Mouse (Mus musculus) stomach, embryonic 14.5 days (tissue): ENCODE measurements around the gene Hipk3. TPM values are rescaled to one million over a fixed set of nuclear protein-coding genes. Genes with fewer than 3 reads are reported as not detected.

Source experiments
- ATAC-seq: fragments of 200-750 bp; cut with Nextera tagmentation; 2 replicates; pipeline ENCODE4 v1.8.0; 2017; ENCODE audit warnings: low read depth, moderate TSS enrichment; ENCODE audit not compliant: insufficient number of reproducible peaks, insufficient read depth, low FRiP score
- H3K27ac ChIP-seq: fragments of 300-500 bp; sonication (generic); 2 replicates; pipeline ENCODE4 v1.5.1; 2014; ENCODE audit warnings: mild to moderate bottlenecking, low read length, moderate library complexity, mixed read lengths
- H3K27me3 ChIP-seq: fragments of 300-500 bp; sonication (generic); 2 replicates; pipeline ENCODE4 v1.6.1; 2014; ENCODE audit warnings: low read length, control low read depth, mixed read lengths; ENCODE audit not compliant: control insufficient read depth, insufficient read depth
- H3K36me3 ChIP-seq: fragments of 300-500 bp; sonication (generic); 2 replicates; pipeline ENCODE4 v1.6.1; 2014; ENCODE audit warnings: mild to moderate bottlenecking, control low read depth, low read length, moderate library complexity, mixed read lengths; ENCODE audit not compliant: control insufficient read depth, insufficient read depth
- H3K4me1 ChIP-seq: fragments of 300-500 bp; sonication (generic); 2 replicates; pipeline ENCODE4 v1.6.1; 2014; ENCODE audit warnings: low read length, control low read depth, mixed read lengths; ENCODE audit not compliant: control insufficient read depth, insufficient read depth
- H3K4me2 ChIP-seq: fragments of 300-500 bp; sonication (generic); replicated peaks from 2 replicates; pipeline ENCODE4 v1.6.1; 2014; ENCODE audit warnings: low read depth, low read length, control low read depth
- H3K4me3 ChIP-seq: fragments of 300-500 bp; sonication (generic); 2 replicates; pipeline ENCODE4 v1.5.1; 2014; ENCODE audit warnings: low read depth, low read length, control low read depth
- H3K9ac ChIP-seq: fragments of 300-500 bp; sonication (generic); replicated peaks from 2 replicates; pipeline ENCODE4 v1.6.1; 2014; ENCODE audit warnings: low read depth, mild to moderate bottlenecking, control low read depth, low read length, moderate library complexity, mixed read lengths
- H3K9me3 ChIP-seq: fragments of 300-500 bp; sonication (generic); 2 replicates; pipeline ENCODE4 v1.6.1; 2016; ENCODE audit warnings: low read depth, low read length, control low read depth; ENCODE audit not compliant: control insufficient read depth
- WGBS: fragments of 180-500 bp; shearing (Covaris S2); extraction: QIAGEN DNeasy Blood & Tissue Kit; methylation state at CpG from one replicate; pipeline ENCODE4 v1.1.7; 2014; 5-methylcytosine and 5-hydroxymethylcytosine counted together
- polyA plus RNA-seq: library from polyadenylated mRNA; unstranded; fragments of >200 nt; fragmentation: Nextera tagmentation; extraction: Ambion mirVana; gene quantifications from 2 replicates; pipeline ENCODE4 v1.2.1, GENCODE M21; 2014

The Hipk3 gene
- polyA plus RNA-seq, 1 experiment from 2014 or later = 23.9 TPM

DNA sequence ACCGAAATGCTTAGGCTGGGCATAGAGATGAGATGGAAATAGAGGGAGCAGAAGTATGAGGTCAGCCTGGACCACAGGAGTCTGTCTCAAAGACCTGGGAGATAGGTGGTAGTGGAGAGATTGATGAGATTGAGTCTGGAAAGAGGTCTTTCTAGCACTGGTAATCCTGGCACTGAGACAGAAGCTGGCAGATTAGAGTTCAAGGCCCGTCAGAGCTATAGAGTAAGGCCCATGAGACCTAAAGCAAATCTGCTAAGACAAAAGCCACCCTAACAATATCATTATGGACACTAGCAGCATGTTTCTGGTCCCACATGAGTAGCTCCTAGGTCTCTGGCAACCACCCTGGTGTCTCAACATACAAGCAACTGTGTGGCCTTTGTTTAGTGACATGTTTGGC is 4.4 kb downstream of the Hipk3 start:
- Histone ChIP-seq H3K27me3 (no peaks in the 10 kb centered on the region), H3K27ac (no peak overlapping the region), H3K4me1 (peaks cover 11% of the 10 kb centered on the region), H3K9me3 (no peaks in the 10 kb centered on the region), H3K4me2 (no peak overlapping the region), H3K36me3 (no peaks in the 10 kb centered on the region), H3K4me3 (no peak overlapping the region), H3K9ac (no peak overlapping the region)
- ATAC-seq = no peak
- WGBS = 93% methylated on average over 2 of the region's 2 CpGs

- Histone ChIP-seq H3K4me1 (0 out of 2 replicates have a peak, but pooled peaks cover 5% of the 10 kb centered on the region), H3K27me3 (no peaks in the 10 kb centered on the region), H3K4me3 (no peak overlapping the region), H3K27ac (no peak overlapping the region), H3K9me3 (no peaks in the 10 kb centered on the region), H3K36me3 (no peaks in the 10 kb centered on the region), H3K9ac (no peak overlapping the region), H3K4me2 (no peak overlapping the region)
- no peak; the same call in 1 of the 2 replicates for ATAC-seq
- 34% methylated on average over 5 of the region's 5 CpGs for WGBS
Measured at GRCm38 (mm10) chr2:104484438-104484837, 9.8 kb downstream of the Hipk3 start.

- no peaks in the 10 kb centered on the region for H3K27me3 ChIP-seq
- ATAC-seq = no peak
- H3K27ac ChIP-seq = no peak overlapping the region
- no peak overlapping the region for H3K4me3 ChIP-seq
- no peak overlapping the region for H3K4me2 ChIP-seq
- no peak overlapping the region for H3K9ac ChIP-seq
- H3K36me3 ChIP-seq = no peaks in the 10 kb centered on the region
- H3K4me1 ChIP-seq = 0 out of 2 replicates have a peak, but pooled peaks cover 5% of the 10 kb centered on the region
- H3K9me3 ChIP-seq = no peaks in the 10 kb centered on the region
Measured at GRCm38 (mm10) chr2:104482156-104482555, 12.1 kb downstream of the Hipk3 start.

DNA sequence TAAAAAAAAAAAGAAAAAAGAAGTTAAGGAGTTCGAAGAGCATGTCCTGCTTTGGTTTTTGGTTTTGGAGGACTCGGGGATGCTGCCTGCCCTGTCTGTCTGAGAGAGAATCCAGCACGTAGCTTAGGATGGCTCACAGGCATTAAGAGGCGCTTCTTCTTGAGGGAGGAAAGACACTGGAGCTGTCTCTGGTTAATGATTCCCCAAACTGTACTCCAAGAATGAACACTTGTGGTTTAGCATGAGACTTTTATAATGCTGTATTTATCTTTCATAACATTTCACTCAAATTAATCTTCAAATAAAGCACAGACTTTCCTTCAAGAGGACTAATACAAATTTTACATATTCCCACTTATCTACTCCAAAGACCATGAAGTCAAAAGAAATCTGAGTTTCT is 15.2 kb downstream of the Hipk3 start:
- H3K4me2 ChIP-seq = no peak overlapping the region
- no peak overlapping the region for H3K9ac ChIP-seq
- no peaks in the 10 kb centered on the region for H3K27me3 ChIP-seq
- ATAC-seq = no peak
- no peaks in the 10 kb centered on the region for H3K9me3 ChIP-seq
- H3K36me3 ChIP-seq = no peaks in the 10 kb centered on the region
- H3K4me1 ChIP-seq = 0 out of 2 replicates have a peak, but pooled peaks cover 4% of the 10 kb centered on the region
- H3K4me3 ChIP-seq = no peak overlapping the region
- 79% methylated on average over 4 of the region's 4 CpGs for WGBS
- H3K27ac ChIP-seq = no peak overlapping the region

DNA sequence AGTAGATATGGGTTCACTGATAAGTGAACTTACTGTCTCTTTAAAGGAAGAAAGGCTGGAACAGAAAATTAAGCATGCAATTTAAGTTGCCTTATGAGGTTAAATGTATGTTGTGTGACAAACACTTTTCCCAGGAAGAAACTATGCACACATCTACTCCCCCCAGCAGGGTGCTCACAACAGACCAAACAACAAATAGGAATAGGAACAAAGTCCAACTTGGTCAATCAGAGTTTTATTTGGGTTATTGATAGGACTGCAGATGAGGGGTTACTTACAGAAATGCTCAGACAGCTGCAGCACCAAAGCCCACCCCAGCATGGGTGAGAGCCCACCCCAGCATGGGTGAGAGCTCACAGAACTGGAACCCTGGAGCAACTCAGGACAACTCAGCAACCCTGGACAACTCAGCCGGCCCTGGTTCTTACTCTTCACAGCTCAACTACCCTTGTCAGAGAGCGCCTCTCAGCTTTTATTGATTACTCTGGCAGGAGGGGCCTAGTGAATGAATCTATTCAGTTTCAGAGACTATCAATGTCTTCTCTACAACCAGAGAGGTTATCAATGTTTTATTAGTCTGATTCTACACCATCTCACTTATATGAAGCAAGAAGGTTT is 16.7 kb downstream of the Hipk3 start:
- WGBS = 59% methylated on average over 2 of the region's 2 CpGs
- no peak for ATAC-seq
- H3K9me3 ChIP-seq = no peaks in the 10 kb centered on the region

GRCm38 (mm10) chr2:104472056-104472455 is 22.2 kb downstream of the Hipk3 start:
- H3K36me3 ChIP-seq = peaks cover 4% of the 10 kb centered on the region; the same call in 1 of the 2 replicates

More for the DNA sequence above, 16.7 kb downstream of the Hipk3 start:
- H3K4me3 ChIP-seq = no peak overlapping the region
- no peak overlapping the region for H3K27ac ChIP-seq
- no peak overlapping the region for H3K9ac ChIP-seq
- 0 out of 2 replicates have a peak, but pooled peaks cover 8% of the 10 kb centered on the region for H3K4me1 ChIP-seq
- no peaks in the 10 kb centered on the region for H3K36me3 ChIP-seq
- H3K4me2 ChIP-seq = no peak overlapping the region
- no peaks in the 10 kb centered on the region for H3K27me3 ChIP-seq

DNA sequence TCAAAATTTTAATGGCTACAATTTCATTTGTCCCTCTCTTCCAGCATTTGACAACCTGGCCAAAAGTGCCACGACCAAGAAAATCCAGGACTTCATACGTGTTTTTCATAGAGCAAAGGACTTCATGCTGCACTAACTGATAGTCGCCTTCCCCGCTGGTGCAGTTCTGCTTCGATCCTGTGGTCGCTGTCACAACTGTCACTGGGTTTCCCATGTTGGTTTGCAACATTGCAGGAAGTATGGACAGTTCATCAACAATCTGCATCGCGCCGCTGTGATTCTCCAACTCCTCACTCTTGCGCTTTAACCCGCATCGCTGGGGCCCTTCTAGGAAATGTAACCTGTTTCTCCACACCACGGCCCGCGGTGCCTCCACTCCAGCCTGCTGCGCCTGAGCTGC is 23.1 kb downstream of the Hipk3 start:
- no peak overlapping the region for H3K9ac ChIP-seq
- H3K27ac ChIP-seq = no peak overlapping the region
- H3K9me3 ChIP-seq = no peaks in the 10 kb centered on the region
- no peaks in the 10 kb centered on the region for H3K27me3 ChIP-seq
- no peak for ATAC-seq
- no peak overlapping the region for H3K4me3 ChIP-seq
- H3K4me1 ChIP-seq = peaks cover 13% of the 10 kb centered on the region; the same call in 1 of the 2 replicates
- H3K36me3 ChIP-seq = peaks cover 4% of the 10 kb centered on the region; the same call in 1 of the 2 replicates
- 94% methylated on average over 16 of the region's 16 CpGs for WGBS
- no peak overlapping the region for H3K4me2 ChIP-seq

More at GRCm38 (mm10) chr2:104472056-104472455, 22.2 kb downstream of the Hipk3 start:
- no peak overlapping the region for H3K27ac ChIP-seq
- H3K4me1 ChIP-seq = 0 out of 2 replicates have a peak, but pooled peaks cover 11% of the 10 kb centered on the region
- WGBS = 74% methylated on average over 6 of the region's 6 CpGs
- no peaks in the 10 kb centered on the region for H3K9me3 ChIP-seq
- no peak overlapping the region for H3K4me2 ChIP-seq
- H3K27me3 ChIP-seq = no peaks in the 10 kb centered on the region
- H3K9ac ChIP-seq = no peak overlapping the region
- H3K4me3 ChIP-seq = no peak overlapping the region
- no peak for ATAC-seq

DNA sequence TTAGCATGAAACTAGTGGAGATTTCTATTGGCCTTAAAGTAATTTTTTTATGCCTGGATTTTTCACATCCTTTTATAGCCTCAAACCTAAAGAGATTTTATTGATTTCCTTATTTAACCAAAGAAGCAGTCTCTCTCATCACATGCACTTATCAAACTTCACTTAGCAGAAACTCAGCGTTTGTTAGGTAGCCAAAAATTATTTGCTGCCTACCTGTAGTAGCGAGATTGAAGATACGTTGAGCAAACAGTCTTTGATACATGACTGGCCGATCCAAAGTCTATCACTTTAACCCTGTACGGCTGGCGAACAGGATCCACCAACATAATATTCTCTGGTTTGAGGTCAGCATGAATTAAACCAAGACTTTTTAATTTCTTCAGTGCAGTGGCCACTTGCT is 23.7 kb downstream of the Hipk3 start:
- H3K9me3 ChIP-seq = no peaks in the 10 kb centered on the region
- WGBS = 76% methylated on average over 6 of the region's 6 CpGs
- H3K4me1 ChIP-seq = peaks cover 12% of the 10 kb centered on the region; the same call in 1 of the 2 replicates
- no peak for ATAC-seq
- peaks cover 4% of the 10 kb centered on the region; the same call in 1 of the 2 replicates for H3K36me3 ChIP-seq
- no peak overlapping the region for H3K27ac ChIP-seq
- H3K4me2 ChIP-seq = no peak overlapping the region
- no peaks in the 10 kb centered on the region for H3K27me3 ChIP-seq
- H3K4me3 ChIP-seq = no peak overlapping the region
- H3K9ac ChIP-seq = no peak overlapping the region

GRCm38 (mm10) chr2:104468419-104468818 is 25.8 kb downstream of the Hipk3 start:
- no peak overlapping the region for H3K9ac ChIP-seq
- ATAC-seq = no peak
- H3K4me3 ChIP-seq = no peak overlapping the region
- no peak overlapping the region for H3K27ac ChIP-seq
- H3K36me3 ChIP-seq = peaks cover 4% of the 10 kb centered on the region; the same call in 1 of the 2 replicates
- 58% methylated on average over 5 of the region's 5 CpGs for WGBS
- no peak overlapping the region for H3K4me2 ChIP-seq
- H3K27me3 ChIP-seq = no peaks in the 10 kb centered on the region
- no peaks in the 10 kb centered on the region for H3K9me3 ChIP-seq
- peaks cover 7% of the 10 kb centered on the region; the same call in 1 of the 2 replicates for H3K4me1 ChIP-seq
